Mouse (Mus musculus) adipocyte (in vitro differentiated cells): ENCODE results near the gene Mkrn1.
A peak's percentile ranks its signal among the peaks of the same experiment; 100 is the strongest.
"Not testable (repeated sequence)": the region's sequence is repeated elsewhere in the genome, so short reads cannot be mapped to it uniquely, and the experiment has no call there.

ENCODE experiments used
- DNase-seq: peaks from one replicate; pipeline ENCODE4 v3.0.0-alpha.2; 2016; ENCODE audit warnings: low spot score

Gene Mkrn1

GRCm38 (mm10) chr6:39430722-39431121, 10.5 kb upstream of the Mkrn1 start:
- DNase-seq, result no peak

- DNase-seq, result no peak
These were observed 8.9 kb upstream of the Mkrn1 start for GRCm38 (mm10) chr6:39429007-39429788.

GRCm38 (mm10) chr6:39427276-39428003, 7.2 kb upstream of the Mkrn1 start:
- DNase-seq, result no peak

GRCm38 (mm10) chr6:39426725-39427124, 6.5 kb upstream of the Mkrn1 start:
- DNase-seq, result no peak

DNA sequence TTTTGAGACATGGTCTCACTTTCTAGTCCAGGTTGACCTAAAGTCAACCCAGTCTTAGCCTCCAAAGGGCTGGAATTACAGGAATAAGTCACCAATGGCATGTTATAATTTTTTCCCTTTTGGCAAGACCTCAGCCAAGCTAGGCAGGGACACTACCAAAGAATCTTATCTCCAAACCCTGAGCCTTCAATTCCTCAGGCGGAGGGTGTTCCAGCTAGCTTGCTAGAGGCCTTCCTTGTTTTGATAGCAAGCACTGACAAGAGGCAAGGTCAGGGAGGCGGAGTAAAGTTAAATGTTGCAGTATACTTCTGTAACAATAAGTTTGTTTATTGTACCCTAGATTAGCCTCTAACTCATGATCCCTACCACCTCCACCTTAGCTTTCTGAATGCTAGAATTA, 4.9 kb upstream of the Mkrn1 start:
- no peak for DNase-seq

GRCm38 (mm10) chr6:39423686-39424085, 3.4 kb upstream of the Mkrn1 start:
- DNase-seq, result no peak

DNA sequence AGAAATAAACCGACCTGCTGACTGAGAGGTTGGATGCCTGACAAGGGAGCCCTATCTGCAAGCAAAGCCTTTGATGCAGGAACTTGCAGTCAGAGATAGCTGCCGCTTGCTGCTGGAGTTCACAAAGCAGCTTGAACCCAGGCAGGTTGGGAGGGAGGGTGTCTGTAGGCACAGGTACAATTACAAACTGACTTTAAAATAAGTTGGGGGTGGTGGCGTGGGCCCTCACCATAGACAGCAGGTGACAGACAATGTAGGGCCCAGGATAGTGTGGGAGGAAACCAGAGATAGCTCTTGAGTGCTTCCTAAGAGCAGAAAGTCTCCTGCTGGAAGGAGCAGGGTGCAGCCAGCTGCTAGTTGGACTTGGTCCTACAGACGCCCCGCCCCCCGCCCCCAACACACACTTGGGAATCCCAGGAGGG, 2.9 kb upstream of the Mkrn1 start:
- DNase-seq, result no peak

GRCm38 (mm10) chr6:39420867-39421266, 605 bp upstream of the Mkrn1 start:
- no peak for DNase-seq

DNA sequence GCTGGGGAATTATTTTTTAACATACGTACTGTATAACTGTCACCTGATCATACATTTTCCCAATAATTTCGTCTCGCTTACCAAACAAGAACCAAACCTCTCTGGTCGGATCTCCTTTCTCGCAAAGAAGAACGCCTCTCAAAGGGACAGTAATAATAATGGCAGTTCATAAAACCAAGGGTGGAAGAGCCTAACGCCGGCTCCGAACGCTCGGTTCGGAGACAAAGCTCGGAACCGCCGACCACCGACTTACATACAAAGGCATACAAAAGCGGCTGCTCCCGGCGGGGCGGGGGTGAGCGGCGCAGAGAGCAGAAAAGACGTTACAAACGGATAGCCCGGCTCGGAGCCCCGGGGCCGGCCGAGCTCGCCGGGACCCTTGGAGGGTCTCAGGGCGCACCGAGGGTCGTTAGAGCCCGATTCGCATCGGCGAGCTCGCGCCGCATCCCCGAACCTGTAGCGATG, 844 bp downstream of the Mkrn1 start:
- DNase-seq, result peak; percentile 23

GRCm38 (mm10) chr6:39416654-39417053, 3.6 kb downstream of the Mkrn1 start:
- not testable (repeated sequence) for DNase-seq

DNA sequence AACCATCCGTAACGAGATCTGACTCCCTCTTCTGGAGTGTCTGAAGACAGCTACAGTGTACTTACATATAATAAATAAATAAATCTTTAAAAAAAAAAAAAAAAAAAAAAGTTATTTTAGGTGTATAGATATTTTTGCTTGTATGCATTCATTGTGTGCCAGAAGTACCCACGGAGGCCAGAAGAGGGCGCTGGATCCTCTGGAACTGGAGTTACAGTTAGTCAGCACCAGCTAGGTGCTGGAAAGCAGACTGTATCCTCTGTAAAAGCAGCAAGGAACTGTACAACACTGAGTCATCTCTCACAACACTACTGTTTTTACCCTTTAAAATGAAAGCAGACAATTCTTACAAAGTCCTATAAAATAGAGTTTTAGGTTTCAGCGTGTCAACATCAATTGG, 4.5 kb downstream of the Mkrn1 start:
- DNase-seq, result peak; percentile 66

DNA sequence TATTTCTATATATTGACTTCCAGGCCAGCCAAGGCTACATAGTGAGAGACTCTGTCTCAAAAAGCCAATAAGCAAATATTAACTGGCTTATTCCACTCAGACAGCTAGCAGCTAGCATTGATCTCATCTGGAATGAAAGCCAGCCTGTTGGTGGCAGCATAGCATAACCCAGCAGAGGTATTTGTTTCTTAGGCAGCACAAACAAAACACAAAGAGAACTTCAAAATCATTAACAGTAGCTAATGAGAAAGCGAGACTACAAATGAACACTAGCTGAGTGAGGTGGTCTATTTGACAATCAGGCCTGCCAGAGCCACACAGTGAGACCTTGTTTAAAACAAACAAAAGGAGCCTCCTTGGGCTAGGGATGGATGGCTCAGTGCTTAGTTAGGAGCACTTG, 6.2 kb downstream of the Mkrn1 start:
- peak; percentile 47 for DNase-seq

- DNase-seq, result no peak
These were observed 13.8 kb downstream of the Mkrn1 start for GRCm38 (mm10) chr6:39406480-39406879.

- peak; percentile 50 for DNase-seq
These were observed 17.1 kb downstream of the Mkrn1 start for GRCm38 (mm10) chr6:39403136-39403535.

DNA sequence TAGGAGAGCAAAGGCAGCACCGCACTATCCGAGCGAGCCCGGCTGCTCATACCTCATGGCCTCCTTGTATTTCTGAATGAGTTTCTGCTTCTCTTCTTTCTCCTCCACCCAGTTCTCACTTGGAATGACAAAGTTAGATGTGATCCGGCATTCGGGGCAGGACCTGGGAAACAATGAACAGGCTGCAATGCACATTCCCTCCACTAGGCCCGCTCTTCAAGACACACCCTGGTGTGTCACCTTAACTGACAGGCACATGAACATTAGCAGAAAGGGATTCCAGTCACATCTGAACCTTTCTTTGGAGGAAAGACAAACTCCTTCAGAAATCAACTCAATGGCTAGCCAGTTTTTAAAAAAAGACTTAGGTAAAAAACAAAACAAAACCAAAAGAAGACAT, 19.9 kb downstream of the Mkrn1 start:
- DNase-seq, result no peak

- no peak for DNase-seq
These were observed 21.9 kb downstream of the Mkrn1 start for GRCm38 (mm10) chr6:39398342-39398741.

DNA sequence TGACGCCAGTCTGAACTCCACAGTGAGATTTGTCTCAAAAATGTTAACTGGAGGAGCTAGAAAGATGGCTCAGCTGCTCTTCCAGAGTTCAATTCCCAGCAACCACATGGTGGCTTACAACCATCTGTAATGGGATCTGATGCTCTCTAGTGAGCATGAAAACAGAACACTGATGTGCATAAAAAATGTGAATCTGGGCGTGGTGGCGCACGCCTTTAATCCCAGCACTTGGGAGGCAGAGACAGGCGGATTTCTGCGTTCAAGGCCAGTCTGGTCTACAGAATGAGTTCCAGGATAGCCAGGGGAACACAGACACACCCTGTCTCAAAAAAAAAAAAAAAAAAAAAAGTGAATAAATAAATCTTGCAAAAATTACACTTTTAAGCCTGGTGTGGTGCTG, 23.2 kb downstream of the Mkrn1 start:
- DNase-seq, result no peak

DNA sequence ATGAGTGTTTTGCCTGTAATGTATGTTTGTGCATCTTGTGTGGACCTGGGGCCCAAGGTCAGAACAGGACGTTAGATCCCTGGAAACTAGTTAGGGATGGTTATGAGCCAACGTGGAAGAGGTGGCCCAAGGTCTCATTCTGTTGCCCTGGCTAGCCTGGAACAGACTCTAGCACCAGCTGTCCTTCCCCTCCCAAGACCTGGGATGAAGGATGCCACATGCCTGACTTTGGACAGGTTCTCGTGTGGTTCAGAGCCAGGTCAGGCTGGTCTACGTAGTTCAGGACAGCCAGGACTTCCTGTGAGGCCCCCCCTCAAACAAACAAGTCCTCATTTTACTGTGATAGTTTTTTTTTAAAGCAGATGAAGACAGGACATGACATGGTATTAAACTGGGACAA, 24.3 kb downstream of the Mkrn1 start:
- no peak for DNase-seq

DNA sequence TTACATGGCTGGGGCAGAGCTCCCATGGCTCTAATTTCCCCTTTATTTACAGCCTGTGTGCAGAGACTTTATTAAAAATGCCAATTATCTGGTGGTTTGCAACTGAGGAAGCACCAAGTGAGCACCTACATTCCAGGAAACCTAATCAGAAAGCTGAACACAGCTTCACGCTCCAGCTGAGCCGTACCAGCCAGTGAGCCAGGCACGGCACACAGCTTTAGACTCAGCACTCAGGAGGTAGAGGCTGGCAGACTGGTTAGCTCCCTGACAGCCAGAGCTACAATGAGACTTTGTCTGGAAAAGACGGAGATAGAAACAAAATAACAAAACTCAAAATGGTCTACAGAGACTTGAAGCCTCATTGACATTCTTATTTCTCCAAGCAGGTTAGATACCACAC, 24.8 kb downstream of the Mkrn1 start:
- no peak for DNase-seq

DNA sequence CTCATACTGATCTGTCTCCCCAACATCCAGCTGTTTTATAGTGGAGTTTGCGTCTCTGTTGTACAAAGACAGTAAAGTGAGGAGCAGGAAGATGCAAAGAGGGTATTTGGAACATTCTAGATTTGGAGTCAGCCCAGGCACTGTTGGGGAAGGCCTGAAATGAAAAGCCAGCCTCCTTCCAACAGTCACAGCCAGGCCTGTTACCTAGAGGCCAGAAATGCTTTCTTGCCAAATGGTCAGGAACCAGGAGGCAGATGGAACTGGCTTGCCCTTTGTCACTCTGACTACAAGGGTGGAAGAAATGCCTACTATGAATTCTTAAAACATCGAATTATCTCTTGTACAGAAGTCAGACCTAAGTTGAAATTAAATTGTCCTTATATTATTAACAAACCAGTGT, 30.3 kb downstream of the Mkrn1 start:
- no peak for DNase-seq

- DNase-seq, result no peak
These were observed 39.0 kb downstream of the Mkrn1 start, which contains the start of gene Rab19 for GRCm38 (mm10) chr6:39381125-39381880. Rab19 (plus strand) TSS chr6:39381175.

GRCm38 (mm10) chr6:39380276-39380675, 40.0 kb downstream of the Mkrn1 start:
- DNase-seq, result no peak

- DNase-seq, result no peak
These were observed 40.5 kb downstream of the Mkrn1 start for GRCm38 (mm10) chr6:39379749-39380148.
